Mouse (Mus musculus) limb, embryonic 10.5 days (tissue): Measurements from ENCODE around the gene Fpr1. TPM values are rescaled to one million over a fixed set of nuclear protein-coding genes. Genes with fewer than 3 reads are reported as not detected.

ENCODE experiments used
- DNase-seq: peaks from one replicate; pipeline ENCODE4 v3.0.0-alpha.2; 2017; ENCODE audit warnings: low spot score
- H3K27ac ChIP-seq: fragments of 300-500 bp; sonication (generic); 2 replicates; pipeline ENCODE4 v1.5.1; 2016; ENCODE audit warnings: mild to moderate bottlenecking
- H3K27me3 ChIP-seq: fragments of 300-500 bp; sonication (generic); 2 replicates; pipeline ENCODE4 v1.6.1; 2016; ENCODE audit warnings: low read depth, mild to moderate bottlenecking; ENCODE audit not compliant: poor library complexity, severe bottlenecking
- H3K36me3 ChIP-seq: fragments of 300-500 bp; sonication (generic); 2 replicates; pipeline ENCODE4 v1.6.1; 2016; ENCODE audit warnings: mild to moderate bottlenecking, moderate library complexity
- H3K4me1 ChIP-seq: fragments of 300-500 bp; sonication (generic); 2 replicates; pipeline ENCODE4 v1.6.1; 2016
- H3K4me3 ChIP-seq: fragments of 300-500 bp; sonication (generic); 2 replicates; pipeline ENCODE4 v1.5.1; 2016; ENCODE audit warnings: mild to moderate bottlenecking, moderate library complexity
- H3K9me3 ChIP-seq: fragments of 300-500 bp; sonication (generic); replicated peaks from 2 replicates; pipeline ENCODE4 v1.6.1; 2016; ENCODE audit warnings: mild to moderate bottlenecking
- WGBS: fragments of 180-500 bp; shearing (Covaris S2); methylation state at CpG from one replicate; pipeline ENCODE4 v1.1.7; 2016; 5-methylcytosine and 5-hydroxymethylcytosine counted together
- microRNA counts: library from miRNA; unstranded; fragments of <30 nt; microRNA quantifications from one replicate; lab custom pipeline; 2017
- microRNA-seq: library from miRNA; unstranded; fragments of <30 nt; microRNA quantifications from one replicate; pipeline ENCODE4, GENCODE M21; 2017
- polyA plus RNA-seq: library from polyadenylated mRNA; unstranded; fragments of >200 nt; fragmentation: Nextera tagmentation; extraction: Ambion mirVana; gene quantifications from 2 replicates; pipeline ENCODE4 v1.2.1, GENCODE M21; 2016

Fpr1 gene
- polyA plus RNA-seq, 1 experiment from 2014 or later: not detected

DNA sequence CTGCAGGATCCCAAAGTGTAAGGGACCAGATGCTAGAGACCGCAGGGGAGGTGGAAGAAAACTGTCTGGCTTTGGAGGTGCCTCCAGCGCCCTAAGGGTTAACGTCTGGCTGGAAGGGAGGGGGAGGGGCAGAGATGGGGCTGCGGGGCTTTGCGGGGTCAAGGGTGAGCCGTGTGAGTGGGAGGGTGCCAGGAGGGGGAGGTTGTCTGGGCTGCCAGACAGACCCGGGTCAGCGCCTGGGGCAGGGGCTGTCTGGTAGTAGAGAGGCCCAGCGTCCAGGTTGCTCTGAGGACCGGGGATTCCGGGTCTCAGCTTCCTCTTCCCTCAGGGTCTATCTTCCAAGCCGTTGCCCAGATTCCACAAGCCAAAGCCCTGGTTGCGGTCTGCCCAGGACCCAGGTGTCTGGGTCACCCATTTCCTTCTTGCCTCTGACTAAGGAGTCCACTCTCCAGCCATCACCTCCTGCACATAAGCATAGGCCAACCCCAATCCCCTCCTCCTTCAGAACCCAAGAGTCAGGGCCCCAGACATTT is 56.0 kb downstream of the Fpr1 start:
- peak overlapping the region; percentile 92 for H3K4me3 ChIP-seq
- peaks cover 39% of the 10 kb centered on the region for H3K4me1 ChIP-seq
- WGBS: 0% methylated on average over 13 of the region's 13 CpGs
- peaks cover 30% of the 10 kb centered on the region for H3K36me3 ChIP-seq
- H3K27ac ChIP-seq: peak overlapping the region; percentile 99
- no peaks in the 10 kb centered on the region for H3K9me3 ChIP-seq
- no peaks in the 10 kb centered on the region for H3K27me3 ChIP-seq
- DNase-seq: peak; percentile 95

DNA sequence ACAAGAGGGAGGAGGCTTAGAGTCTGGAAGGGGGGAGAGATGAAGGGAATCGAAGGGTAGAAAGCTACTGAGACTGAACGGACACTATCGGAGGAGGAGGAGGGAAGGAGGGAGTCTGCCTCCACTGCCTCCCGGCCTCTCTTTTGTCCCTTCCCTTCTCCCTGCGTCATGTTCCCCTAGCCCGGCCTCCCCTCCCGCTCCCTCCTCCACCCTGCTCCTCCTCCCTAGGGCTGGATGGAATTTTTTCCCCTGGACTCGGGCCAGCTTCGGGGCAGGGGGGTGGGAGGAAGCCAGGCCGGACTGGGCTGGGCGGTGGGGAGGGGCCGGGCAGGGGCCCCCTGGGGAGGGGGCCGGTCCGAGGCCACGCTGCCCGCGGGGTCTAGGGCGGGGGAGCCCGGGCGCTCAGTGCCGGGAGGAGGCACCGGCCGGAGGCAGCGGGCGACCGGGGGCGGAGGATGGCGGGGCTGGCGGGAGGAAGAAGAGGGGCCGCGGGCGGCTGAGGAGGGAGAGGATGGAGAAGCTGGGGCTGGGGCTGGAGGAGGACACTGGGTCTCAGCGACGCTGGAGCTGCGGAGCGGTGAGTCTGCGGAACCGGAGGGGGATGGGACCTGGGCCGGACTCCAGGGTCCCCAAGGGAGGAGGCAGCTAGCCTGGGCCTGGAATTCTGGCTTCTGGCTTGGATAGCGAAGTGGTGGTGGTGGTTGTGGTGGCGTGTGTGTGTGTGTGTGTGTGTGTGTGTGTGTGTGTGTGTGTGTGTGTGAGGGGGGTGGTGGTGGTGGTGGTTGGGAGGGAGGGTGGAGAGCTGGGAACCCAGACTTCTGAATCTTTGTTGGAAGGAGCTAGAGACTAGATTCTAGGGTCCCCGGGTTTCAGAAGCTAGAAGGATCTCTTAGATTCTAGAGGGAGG is 56.7 kb downstream of the Fpr1 start, which contains the start of gene Spaca6:
Gene Spaca6, plus strand, starts transcription at position 408 of the 907 bp plus-strand sequence.
- Histone ChIP-seq H3K4me3 (peak within 1 kb of the TSS; percentile 92), H3K9me3 (no peaks in the 10 kb centered on the region), H3K36me3 (peaks cover 23% of the 10 kb centered on the region), H3K4me1 (peaks cover 35% of the 10 kb centered on the region), H3K27me3 (no peaks in the 10 kb centered on the region), H3K27ac (peak within 1 kb of the TSS; percentile 99)
- peak; percentile 92 for DNase-seq
- 1% methylated on average over 39 of the region's 42 CpGs for WGBS

MicroRNAs within 50 kb of the gene (microRNA counts, 519-probe panel; counts per million panel counts)
- microRNA mmu-let-7e (lab: Ali Mortazavi, UCI): 6,291 counts per million, percentile 94 among the panel's probes with 10 or more counts
- 4,106 counts per million, percentile 80 among the panel's probes with 10 or more counts for microRNA mmu-miR-125a-3p (lab: Ali Mortazavi, UCI)
- 8,020 counts per million, percentile 98 among the panel's probes with 10 or more counts for microRNA mmu-miR-125a-5p (lab: Ali Mortazavi, UCI)
- 6,147 counts per million, percentile 94 among the panel's probes with 10 or more counts for microRNA mmu-miR-99b (lab: Ali Mortazavi, UCI)

Small RNA genes lying within 50 kb of the gene (microRNA-seq; reads per million reads assigned to microRNA genes)
- gene Gm25927 (not detected), gene Mir125a (3,571 reads per million, percentile 88 among the genes with 10 or more reads in this experiment), gene Mir99b (21,728 reads per million, percentile 98 among the genes with 10 or more reads in this experiment), gene Mirlet7e (not detected)

Other genes with a start within 250 kb of the Fpr1 start
- gene Vmn2r90, start 180.2 kb downstream of the Fpr1 start, polyA plus RNA-seq: not detected in 2 replicates
- gene Spaca6, start 56.8 kb downstream of the Fpr1 start, polyA plus RNA-seq: 55.0 and 75.1 TPM in 2 replicates
- gene Has1, start 28.7 kb downstream of the Fpr1 start, polyA plus RNA-seq: 1.2 and 2.1 TPM in 2 replicates
- gene Fpr2, start 3.9 kb upstream of the Fpr1 start, polyA plus RNA-seq: 0.16 TPM in 1 of 2 replicates, not detected in the other
- gene Fpr3, start 3.9 kb upstream of the Fpr1 start, polyA plus RNA-seq: not detected in 2 replicates
- gene Fpr-rs4, start 137.8 kb upstream of the Fpr1 start, polyA plus RNA-seq: not detected in 2 replicates
- gene Vmn2r124, start 165.5 kb upstream of the Fpr1 start, polyA plus RNA-seq: not detected in 2 replicates
- not detected in 2 replicates for gene Vmn2r91, start 201.1 kb upstream of the Fpr1 start, polyA plus RNA-seq